Mouse (Mus musculus): ENCODE measurements around the gene Trio. TPM values are rescaled to one million over a fixed set of nuclear protein-coding genes. Genes with fewer than 3 reads are reported as not detected.

Gene Trio
- polyA plus RNA-seq, 1 experiment: 56.3 TPM

GRCm38 (mm10) chr15:27927614-27928013 is 98.0 kb downstream of the Trio start:
- H3K4me3 ChIP-seq: no peak overlapping the region
- TF ChIP-seq REST (IDR thresholded peaks at IDR 0.05; ENCODE audit: insufficient read depth, insufficient read length) (no peak), SRF (IDR thresholded peaks at IDR 0.05; ENCODE audit: control insufficient read depth, insufficient read length, low read depth) (no peak), USF1 (IDR thresholded peaks at IDR 0.05; ENCODE audit: low read depth) (no peak), POLR2A (IDR thresholded peaks at IDR 0.05; ENCODE audit: insufficient read length, low read depth) (no peak), MYOG (IDR thresholded peaks at IDR 0.05; ENCODE audit: control insufficient read depth in 1 of 3, insufficient read depth in 1 of 3, insufficient read length in 2 of 3, low read depth in 2 of 3) (no peak), TCF3 (IDR thresholded peaks at IDR 0.05; ENCODE audit: insufficient read length, low read depth) (no peak), MYOD1 (IDR thresholded peaks at IDR 0.05; ENCODE audit: control insufficient read depth in 1 of 3, insufficient read length in 2 of 3, low read depth in 2 of 3) (no peak)
- H3K27me3 ChIP-seq (ENCODE audit: control insufficient read depth, insufficient read depth, insufficient read length): no peaks in the 10 kb centered on the region
- no peaks in the 10 kb centered on the region for H3K36me3 ChIP-seq (ENCODE audit: control insufficient read depth, insufficient read depth)
- H3K4me2 ChIP-seq (ENCODE audit: low read depth): no peak overlapping the region
- no peak overlapping the region for H3ac ChIP-seq (ENCODE audit: control insufficient read depth, insufficient read length)
- peaks cover 99% of the 10 kb centered on the region for H3K79me2 ChIP-seq (ENCODE audit: control insufficient read depth, insufficient read depth)

- no peaks in the 10 kb centered on the region for H3K36me3 ChIP-seq (ENCODE audit: control insufficient read depth, insufficient read depth)
- no peak overlapping the region for H3K4me2 ChIP-seq (ENCODE audit: low read depth)
- TF ChIP-seq USF1 (IDR thresholded peaks at IDR 0.05; ENCODE audit: low read depth) (no peak), POLR2A (IDR thresholded peaks at IDR 0.05; ENCODE audit: insufficient read length, low read depth) (no peak), TCF12 (IDR thresholded peaks at IDR 0.05; ENCODE audit: insufficient read depth, poor library complexity, severe bottlenecking) (no peak), CEBPB (IDR thresholded peaks at IDR 0.05; ENCODE audit: insufficient read depth, poor library complexity, severe bottlenecking) (no peak), MAX (IDR thresholded peaks at IDR 0.05; ENCODE audit: low read depth) (no peak), SRF (IDR thresholded peaks at IDR 0.05; ENCODE audit: control insufficient read depth, insufficient read length, low read depth) (no peak), MYOD1 (IDR thresholded peaks at IDR 0.05; ENCODE audit: control insufficient read depth in 1 of 3, insufficient read length in 2 of 3, low read depth in 2 of 3) (no peak), POLR2AphosphoS2 (IDR thresholded peaks at IDR 0.05; ENCODE audit: insufficient read length, low read depth) (no peak), REST (IDR thresholded peaks at IDR 0.05; ENCODE audit: insufficient read depth, insufficient read length) (no peak), TCF3 (IDR thresholded peaks at IDR 0.05; ENCODE audit: insufficient read length, low read depth) (no peak), MYOG (IDR thresholded peaks at IDR 0.05; ENCODE audit: control insufficient read depth in 1 of 3, insufficient read depth in 1 of 3, insufficient read length in 2 of 3, low read depth in 2 of 3) (no peak), E2F4 (IDR thresholded peaks at IDR 0.05; ENCODE audit: insufficient read depth) (no peak)
- H3K4me3 ChIP-seq: no peak overlapping the region
- no peaks in the 10 kb centered on the region for H3K27me3 ChIP-seq (ENCODE audit: control insufficient read depth, insufficient read depth, insufficient read length)
- no peak overlapping the region for H3ac ChIP-seq (ENCODE audit: control insufficient read depth, insufficient read length)
- peaks cover 99% of the 10 kb centered on the region for H3K79me2 ChIP-seq (ENCODE audit: control insufficient read depth, insufficient read depth)
These were observed 98.7 kb downstream of the Trio start for GRCm38 (mm10) chr15:27926941-27927340.

- H3ac ChIP-seq (ENCODE audit: control insufficient read depth, insufficient read length): no peak overlapping the region
- H3K79me2 ChIP-seq (ENCODE audit: control insufficient read depth, insufficient read depth): peaks cover 99% of the 10 kb centered on the region
- no peak for TF ChIP-seq MYOG (IDR thresholded peaks at IDR 0.05; ENCODE audit: control insufficient read depth in 1 of 3, insufficient read depth in 1 of 3, insufficient read length in 2 of 3, low read depth in 2 of 3)
- TF ChIP-seq POLR2AphosphoS2 (IDR thresholded peaks at IDR 0.05; ENCODE audit: insufficient read length, low read depth): no peak
- no peak for TF ChIP-seq E2F4 (IDR thresholded peaks at IDR 0.05; ENCODE audit: insufficient read depth)
- TF ChIP-seq MYOD1 (IDR thresholded peaks at IDR 0.05; ENCODE audit: control insufficient read depth in 1 of 3, insufficient read length in 2 of 3, low read depth in 2 of 3): no peak
- no peak for TF ChIP-seq USF1 (IDR thresholded peaks at IDR 0.05; ENCODE audit: low read depth)
- TF ChIP-seq CEBPB (IDR thresholded peaks at IDR 0.05; ENCODE audit: insufficient read depth, poor library complexity, severe bottlenecking): no peak
- no peak for TF ChIP-seq POLR2A (IDR thresholded peaks at IDR 0.05; ENCODE audit: insufficient read length, low read depth)
- no peak for TF ChIP-seq TCF3 (IDR thresholded peaks at IDR 0.05; ENCODE audit: insufficient read length, low read depth)
- no peak for TF ChIP-seq TCF12 (IDR thresholded peaks at IDR 0.05; ENCODE audit: insufficient read depth, poor library complexity, severe bottlenecking)
- no peak for TF ChIP-seq MAX (IDR thresholded peaks at IDR 0.05; ENCODE audit: low read depth)
- TF ChIP-seq SRF (IDR thresholded peaks at IDR 0.05; ENCODE audit: control insufficient read depth, insufficient read length, low read depth): no peak
- H3K36me3 ChIP-seq (ENCODE audit: control insufficient read depth, insufficient read depth): no peaks in the 10 kb centered on the region
- H3K4me3 ChIP-seq: no peak overlapping the region
- H3K4me2 ChIP-seq (ENCODE audit: low read depth): no peak overlapping the region
- H3K27me3 ChIP-seq (ENCODE audit: control insufficient read depth, insufficient read depth, insufficient read length): no peaks in the 10 kb centered on the region
These were observed 99.2 kb downstream of the Trio start for GRCm38 (mm10) chr15:27926450-27926849.

- Histone ChIP-seq H3K36me3 (ENCODE audit: control insufficient read depth, insufficient read depth) (no peaks in the 10 kb centered on the region), H3ac (ENCODE audit: control insufficient read depth, insufficient read length) (no peak overlapping the region), H3K4me2 (ENCODE audit: low read depth) (peak overlapping the region; percentile 83), H3K4me3 (no peak overlapping the region), H3K79me2 (ENCODE audit: control insufficient read depth, insufficient read depth) (peaks cover 99% of the 10 kb centered on the region), H3K27me3 (ENCODE audit: control insufficient read depth, insufficient read depth, insufficient read length) (no peaks in the 10 kb centered on the region)
- peak in 2 of 3 experiments; percentile 3 to 7 for TF ChIP-seq MYOD1 (IDR thresholded peaks at IDR 0.05; ENCODE audit: control insufficient read depth in 1 of 3, insufficient read length in 2 of 3, low read depth in 2 of 3)
- TF ChIP-seq POLR2AphosphoS2 (IDR thresholded peaks at IDR 0.05; ENCODE audit: insufficient read length, low read depth): no peak
These were observed 99.8 kb downstream of the Trio start for GRCm38 (mm10) chr15:27925865-27926264.

GRCm38 (mm10) chr15:27925004-27925635 is 100.5 kb downstream of the Trio start:
- H3ac ChIP-seq (ENCODE audit: control insufficient read depth, insufficient read length): no peak overlapping the region
- H3K36me3 ChIP-seq (ENCODE audit: control insufficient read depth, insufficient read depth): no peaks in the 10 kb centered on the region
- H3K27me3 ChIP-seq (ENCODE audit: control insufficient read depth, insufficient read depth, insufficient read length): no peaks in the 10 kb centered on the region
- H3K79me2 ChIP-seq (ENCODE audit: control insufficient read depth, insufficient read depth): peaks cover 99% of the 10 kb centered on the region
- TF ChIP-seq USF1 (IDR thresholded peaks at IDR 0.05; ENCODE audit: low read depth) (no peak), POLR2AphosphoS2 (IDR thresholded peaks at IDR 0.05; ENCODE audit: insufficient read length, low read depth) (no peak), TCF3 (IDR thresholded peaks at IDR 0.05; ENCODE audit: insufficient read length, low read depth) (no peak), E2F4 (IDR thresholded peaks at IDR 0.05; ENCODE audit: insufficient read depth) (no peak), CEBPB (IDR thresholded peaks at IDR 0.05; ENCODE audit: insufficient read depth, poor library complexity, severe bottlenecking) (no peak), MAX (IDR thresholded peaks at IDR 0.05; ENCODE audit: low read depth) (no peak), POLR2A (IDR thresholded peaks at IDR 0.05; ENCODE audit: insufficient read length, low read depth) (no peak), MYOG (IDR thresholded peaks at IDR 0.05; ENCODE audit: control insufficient read depth in 1 of 3, insufficient read depth in 1 of 3, insufficient read length in 2 of 3, low read depth in 2 of 3) (no peak), SRF (IDR thresholded peaks at IDR 0.05; ENCODE audit: control insufficient read depth, insufficient read length, low read depth) (no peak), MYOD1 (IDR thresholded peaks at IDR 0.05; ENCODE audit: control insufficient read depth in 1 of 3, insufficient read length in 2 of 3, low read depth in 2 of 3) (no peak), TCF12 (IDR thresholded peaks at IDR 0.05; ENCODE audit: insufficient read depth, poor library complexity, severe bottlenecking) (no peak), REST (IDR thresholded peaks at IDR 0.05; ENCODE audit: insufficient read depth, insufficient read length) (no peak)
- peak overlapping the region; percentile 83 for H3K4me2 ChIP-seq (ENCODE audit: low read depth)
- no peak overlapping the region for H3K4me3 ChIP-seq

Data from myocyte (in vitro differentiated cells).